ENCODE assay signal across 17 mouse cellular contexts in genomic region chr8:35884545-35884944, GRCm38 (mm10).
DNase-seq lines count a peak whose midpoint lies in the region; ATAC-seq and TF ChIP-seq lines count a peak whose summit lies in the region.
"Had no signal": no experiment of that assay in that cellular context is flagged by ENCODE, and none has a peak within 500 bp of the region (broad histone marks: within the 10 kb centered on the region; RNA-seq: fewer than 3 reads in every experiment).

No protein-coding gene starts in this region.

- H3K27me3 ChIP-seq in forebrain, embryonic 16.5 days (replicated peaks; ENCODE audit: control insufficient read depth, insufficient read depth, low read length): no peaks in the 10 kb centered on the region; the same call in 1 of the 2 replicates
- H3K27me3 ChIP-seq in forebrain, embryonic 13.5 days: no peaks in the 10 kb centered on the region
- H3K27me3 ChIP-seq: heart, embryonic 13.5 days had no signal

- no peaks in the 10 kb centered on the region for H3K36me3 ChIP-seq in forebrain, embryonic 16.5 days (ENCODE audit: control insufficient read depth, insufficient read depth)
- H3K36me3 ChIP-seq in forebrain, embryonic 13.5 days (ENCODE audit: poor library complexity, severe bottlenecking): no peaks in the 10 kb centered on the region
- H3K36me3 ChIP-seq: heart, embryonic 13.5 days had no signal

- peaks cover 4% of the 10 kb centered on the region; the same call in 1 of the 2 replicates for H3K9me3 ChIP-seq in forebrain, embryonic 16.5 days (ENCODE audit: control insufficient read depth, low read length)
- peaks cover 7% of the 10 kb centered on the region for H3K9me3 ChIP-seq in forebrain, embryonic 13.5 days (replicated peaks)

- ATAC-seq in forebrain, embryonic 16.5 days: no peak
- no peak for ATAC-seq in forebrain, embryonic 13.5 days
- no peak for ATAC-seq in granulocyte monocyte progenitor cell, adult 5-6 weeks (replicated peaks; ENCODE audit: poor library complexity, severe bottlenecking)
- ATAC-seq: intestine, embryonic 16.5 days had no signal

- no peak overlapping the region for H3K9ac ChIP-seq in forebrain, embryonic 16.5 days (replicated peaks; ENCODE audit: low read depth, low read length)
- no peak overlapping the region for H3K9ac ChIP-seq in forebrain, embryonic 13.5 days
- H3K9ac ChIP-seq: heart, embryonic 13.5 days had no signal

- TF ChIP-seq CTCF in left cerebral cortex, adult 2 months (IDR thresholded peaks at IDR 0.05): no peak

- H3K4me1 ChIP-seq in forebrain, embryonic 16.5 days (replicated peaks; ENCODE audit: control insufficient read depth, insufficient read depth, low read length): peaks cover 15% of the 10 kb centered on the region
- H3K4me1 ChIP-seq in forebrain, embryonic 13.5 days: peaks cover 25% of the 10 kb centered on the region

- WGBS in forebrain, embryonic 16.5 days: 65% methylated on average over 6 of the region's 6 CpGs
- 78% methylated on average over 6 of the region's 6 CpGs for WGBS in forebrain, embryonic 13.5 days

- H3K27ac ChIP-seq in forebrain, embryonic 16.5 days (ENCODE audit: low read length): 0 out of 2 replicates have a peak overlapping the region, but pooled peaks have one; percentile 8
- no peak overlapping the region for H3K27ac ChIP-seq in forebrain, embryonic 13.5 days
- H3K27ac ChIP-seq in left cerebral cortex, adult 2 months: no peak overlapping the region
- H3K27ac ChIP-seq: heart, embryonic 13.5 days had no signal

- no peak overlapping the region for H3K4me2 ChIP-seq in forebrain, embryonic 16.5 days (ENCODE audit: low read length)
- H3K4me2 ChIP-seq in forebrain, embryonic 13.5 days: no peak overlapping the region
- H3K4me2 ChIP-seq: heart, embryonic 13.5 days had no signal

- intact Hi-C loops in left cerebral cortex, postnatal 14 days (cut with DNase I): no loop called here
- intact Hi-C loops in left cerebral cortex, adult 2 months (cut with DNase I): loop anchor here (5.0 kb wide), 2 partner anchors 133 to 213 kb away; no protein-coding TSS in a partner anchor

- no peak overlapping the region for H3K4me3 ChIP-seq in forebrain, embryonic 16.5 days (replicated peaks; ENCODE audit: low read length)
- no peak overlapping the region for H3K4me3 ChIP-seq in forebrain, embryonic 13.5 days
- no peak overlapping the region for H3K4me3 ChIP-seq in left cerebral cortex, adult 2 months
- H3K4me3 ChIP-seq: heart, embryonic 13.5 days had no signal

- peak; percentile 19 to 35 for DNase-seq in left cerebral cortex, postnatal 14 days (ENCODE audit: low spot score in 2 of 2)
- DNase-seq in left cerebral cortex, adult 2 months (ENCODE audit: extremely low spot score in 1 of 2, low spot score in 2 of 2): no peak
- peak; percentile 45 to 55 for DNase-seq in right cerebral cortex, postnatal 10 days (ENCODE audit: low spot score in 2 of 2)
- no peak for DNase-seq in right cerebral cortex, postnatal 4 days
- peak; percentile 34 for DNase-seq in telencephalon, adult 2 months (ENCODE audit: low read depth, low spot score)
- DNase-seq: gastrocnemius, postnatal 14 days; heart, postnatal 36 days; layer of hippocampus, postnatal 36 days; left cerebral cortex, postnatal 4 days; lung, adult 2 months; retina, postnatal 1 day; thymus, postnatal 36 days had no signal

Comparison
In these comparisons a context has a peak if more than half of its experiments do, and no peak if none do; other contexts are left out.
1. DNase-seq: peak in left cerebral cortex, postnatal 14 days (2 of 2), right cerebral cortex, postnatal 10 days (2 of 2) and telencephalon, adult 2 months (single experiment); none in left cerebral cortex, adult 2 months (0 of 2) and right cerebral cortex, postnatal 4 days (single experiment).